Mouse (Mus musculus) ES-Bruce4 (cell line): ENCODE measurements around the gene Vrtn.

Experiments used
- CTCF ChIP-seq: IDR thresholded peaks from one replicate; pipeline ENCODE4 v1.8.1; 2011; ENCODE audit warnings: low read depth, low read length
- EP300 ChIP-seq: IDR thresholded peaks from 2 replicates; pipeline ENCODE4 v1.6.1; 2011; ENCODE audit warnings: low read depth, low read length; ENCODE audit not compliant: insufficient read depth

GRCm38 (mm10) chr12:84614524-84614923, 26.3 kb upstream of the Vrtn start:
- TF ChIP-seq EP300: no peak
- no peak for TF ChIP-seq CTCF
